Mouse (Mus musculus): ENCODE results near the gene Cyp20a1. TPM values are rescaled to one million over a fixed set of nuclear protein-coding genes. Genes with fewer than 3 reads are reported as not detected.
A peak's percentile ranks its signal among the peaks of the same experiment; 100 is the strongest.

Gene Cyp20a1
- polyA plus RNA-seq, 1 experiment: 2.5 TPM

DNA sequence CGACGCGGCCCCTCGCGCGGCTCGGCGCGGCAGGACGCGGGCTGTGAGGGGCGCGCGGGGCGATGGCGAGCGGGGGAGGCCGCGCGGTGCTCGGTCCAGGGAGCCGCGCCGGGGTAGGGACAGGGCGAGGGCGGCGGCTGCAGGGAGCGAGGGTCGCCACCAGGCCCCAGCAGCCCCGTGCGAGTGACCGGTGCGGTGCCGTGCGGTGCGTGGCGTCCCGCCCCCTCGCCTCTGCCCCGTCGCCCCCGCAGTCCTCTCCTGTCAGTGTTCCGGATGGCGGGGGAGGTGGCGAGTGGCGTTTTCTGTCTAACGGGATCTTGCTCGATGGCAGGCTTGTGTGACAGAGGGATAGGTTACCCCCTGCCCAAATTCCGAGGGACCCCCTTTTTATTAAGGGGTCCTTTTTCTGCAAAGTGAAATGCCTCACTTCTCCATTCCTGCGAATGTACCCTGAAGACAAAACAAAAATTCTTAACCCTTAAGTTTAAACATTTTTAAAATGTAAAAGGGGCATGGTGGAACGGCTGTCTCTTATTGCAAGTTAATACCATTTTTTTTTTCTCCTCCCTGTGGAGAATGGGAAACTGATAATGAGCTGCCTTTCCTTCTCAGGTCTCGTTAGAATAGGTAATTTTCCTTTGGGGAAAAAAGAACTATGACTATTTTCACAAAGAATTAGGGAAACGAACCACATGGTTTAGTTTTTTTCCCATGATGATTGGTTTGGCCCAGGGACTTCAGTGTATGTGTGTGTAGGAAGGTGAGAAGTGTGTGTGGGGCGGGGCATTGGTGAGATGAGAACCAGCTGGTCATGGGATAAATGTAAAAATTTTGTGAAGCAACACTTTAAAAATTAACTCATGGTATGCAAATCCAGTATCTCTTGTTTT lies 67.0 kb downstream of the Cyp20a1 start:
- peak in 1 of 2 experiments; percentile 25 for DNase-seq (ENCODE audit: low read depth in 1 of 2, low spot score in 2 of 2)
- TF ChIP-seq CTCF (IDR thresholded peaks at IDR 0.05; ENCODE audit: extremely low read depth, insufficient read depth, insufficient read length, insufficient replicate concordance) (no peak), POLR2A (IDR thresholded peaks at IDR 0.05; ENCODE audit: low read depth, low read length) (no peak)
- Histone ChIP-seq H3K4me3 (ENCODE audit: extremely low read depth, insufficient read depth, insufficient read length) (peak overlapping the region; percentile 74), H3K4me1 (ENCODE audit: control insufficient read depth, insufficient read depth, insufficient read length) (peaks cover 2% of the 10 kb centered on the region; the same call in 1 of the 2 replicates), H3K36me3 (ENCODE audit: control insufficient read depth, insufficient read depth, low read length) (no peaks in the 10 kb centered on the region), H3K27me3 (ENCODE audit: control insufficient read depth, insufficient read depth, low read length) (no peaks in the 10 kb centered on the region), H3K27ac (ENCODE audit: insufficient read depth, low read length) (peak overlapping the region; percentile 45; the same call in 1 of the 2 replicates)
- 2% methylated on average over 54 of the region's 54 CpGs for WGBS

DNA sequence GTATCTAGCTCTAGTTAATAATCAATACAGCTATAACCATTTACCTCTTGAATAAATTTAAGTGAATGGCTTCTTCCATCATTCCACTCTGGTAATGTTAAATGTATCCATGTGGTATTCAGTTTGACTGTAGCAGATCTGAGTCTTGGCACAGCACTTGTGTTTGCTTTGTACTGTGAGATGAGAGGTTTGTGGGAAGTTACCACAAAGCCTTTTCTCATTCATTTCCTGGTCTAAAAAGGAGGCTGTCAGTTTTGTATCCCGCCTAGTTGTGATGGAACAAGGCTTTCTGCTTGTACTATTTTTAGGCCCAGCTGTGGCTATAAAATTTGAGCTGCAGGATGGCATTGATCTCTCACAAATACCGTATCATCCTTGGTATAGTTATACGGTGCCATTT lies 73.6 kb downstream of the Cyp20a1 start:
- no peaks in the 10 kb centered on the region; the same call in 1 of the 2 replicates for H3K4me1 ChIP-seq (ENCODE audit: control insufficient read depth, insufficient read depth, insufficient read length)
- TF ChIP-seq POLR2A (IDR thresholded peaks at IDR 0.05; ENCODE audit: low read depth, low read length) (no peak), CTCF (IDR thresholded peaks at IDR 0.05; ENCODE audit: extremely low read depth, insufficient read depth, insufficient read length, insufficient replicate concordance) (no peak)
- DNase-seq (ENCODE audit: low read depth in 1 of 2, low spot score in 2 of 2): peak in 1 of 2 experiments; percentile 49
- no peak overlapping the region for H3K4me3 ChIP-seq (ENCODE audit: extremely low read depth, insufficient read depth, insufficient read length)
- 14% methylated on average over 3 of the region's 3 CpGs for whole genome bisulfite sequencing
- H3K36me3 ChIP-seq (ENCODE audit: control insufficient read depth, insufficient read depth, low read length): no peaks in the 10 kb centered on the region
- H3K27ac ChIP-seq (ENCODE audit: insufficient read depth, low read length): no peak overlapping the region
- H3K27me3 ChIP-seq (ENCODE audit: control insufficient read depth, insufficient read depth, low read length): no peaks in the 10 kb centered on the region

DNA sequence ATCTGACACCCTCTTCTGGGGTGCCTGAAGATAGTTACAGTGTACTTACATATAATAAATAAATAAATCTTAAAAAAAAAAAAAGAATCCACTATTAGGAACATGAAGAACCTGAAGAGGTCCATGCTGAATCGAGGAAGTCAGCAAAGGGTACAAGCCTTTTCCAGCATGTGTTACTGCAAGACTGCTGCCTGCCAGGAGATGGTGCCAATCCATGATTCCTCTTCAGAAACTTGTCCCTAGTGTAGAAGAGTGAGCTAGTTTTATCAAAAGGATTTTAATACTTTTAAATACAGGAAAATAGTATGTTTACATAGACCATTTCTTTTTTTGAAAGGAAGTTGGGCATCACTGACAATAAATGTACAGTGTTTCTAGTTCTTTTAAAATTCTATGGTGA lies 80.8 kb downstream of the Cyp20a1 start:
- no peaks in the 10 kb centered on the region for H3K27me3 ChIP-seq (ENCODE audit: control insufficient read depth, insufficient read depth, low read length)
- no peaks in the 10 kb centered on the region; the same call in 1 of the 2 replicates for H3K4me1 ChIP-seq (ENCODE audit: control insufficient read depth, insufficient read depth, insufficient read length)
- TF ChIP-seq POLR2A (IDR thresholded peaks at IDR 0.05; ENCODE audit: low read depth, low read length) (no peak), CTCF (IDR thresholded peaks at IDR 0.05; ENCODE audit: extremely low read depth, insufficient read depth, insufficient read length, insufficient replicate concordance) (no peak)
- no peak overlapping the region for H3K27ac ChIP-seq (ENCODE audit: insufficient read depth, low read length)
- no peak overlapping the region for H3K4me3 ChIP-seq (ENCODE audit: extremely low read depth, insufficient read depth, insufficient read length)
- 65% methylated on average over 1 of the region's 1 CpGs for WGBS
- no peak for DNase-seq (ENCODE audit: low read depth in 1 of 2, low spot score in 2 of 2)
- H3K36me3 ChIP-seq (ENCODE audit: control insufficient read depth, insufficient read depth, low read length): no peaks in the 10 kb centered on the region

DNA sequence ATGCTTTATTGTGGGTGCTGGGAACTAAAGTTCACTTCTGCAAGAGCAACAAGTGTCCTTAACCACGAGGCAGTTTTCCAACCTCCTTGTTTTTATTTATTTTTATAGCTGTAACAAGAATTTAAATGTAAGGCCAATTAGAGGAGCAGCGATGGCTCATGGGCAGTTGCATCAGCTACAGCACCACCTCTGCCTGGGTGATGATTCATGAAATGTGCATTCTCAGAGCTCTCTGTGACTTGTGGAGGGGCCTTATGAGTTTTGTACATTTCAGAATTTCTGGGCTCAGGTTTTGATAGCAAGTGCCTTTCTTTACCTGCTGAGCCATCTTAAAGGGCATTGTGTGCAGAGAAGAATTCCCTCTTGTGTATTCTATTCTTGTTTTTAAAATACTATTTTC lies 85.2 kb downstream of the Cyp20a1 start:
- DNase-seq (ENCODE audit: low read depth in 1 of 2, low spot score in 2 of 2): no peak
- no peaks in the 10 kb centered on the region for H3K36me3 ChIP-seq (ENCODE audit: control insufficient read depth, insufficient read depth, low read length)
- WGBS: 91% methylated on average over 2 of the region's 2 CpGs
- no peak overlapping the region for H3K4me3 ChIP-seq (ENCODE audit: extremely low read depth, insufficient read depth, insufficient read length)
- no peak overlapping the region for H3K27ac ChIP-seq (ENCODE audit: insufficient read depth, low read length)
- H3K27me3 ChIP-seq (ENCODE audit: control insufficient read depth, insufficient read depth, low read length): no peaks in the 10 kb centered on the region
- TF ChIP-seq POLR2A (IDR thresholded peaks at IDR 0.05; ENCODE audit: low read depth, low read length) (no peak), CTCF (IDR thresholded peaks at IDR 0.05; ENCODE audit: extremely low read depth, insufficient read depth, insufficient read length, insufficient replicate concordance) (no peak)
- H3K4me1 ChIP-seq (ENCODE audit: control insufficient read depth, insufficient read depth, insufficient read length): no peaks in the 10 kb centered on the region

DNA sequence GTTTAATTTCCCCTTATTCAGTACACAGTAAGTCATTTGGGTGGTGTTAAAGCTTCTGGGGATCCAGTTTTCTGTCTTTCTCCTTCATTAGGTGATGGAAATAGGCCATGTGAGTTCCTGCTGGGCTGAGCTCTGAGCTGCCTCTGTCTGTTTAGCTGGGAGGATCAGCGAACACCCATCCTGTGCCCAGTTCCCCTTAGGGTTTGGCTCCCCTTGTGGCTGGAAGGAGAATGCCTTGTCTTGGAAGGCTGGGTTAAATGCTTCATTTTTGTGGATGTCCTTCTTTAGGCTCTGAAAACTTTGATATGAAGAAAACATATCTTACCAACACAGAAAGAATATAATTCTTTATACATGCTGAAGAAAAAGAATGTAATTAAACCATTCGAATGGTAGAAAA lies 85.8 kb downstream of the Cyp20a1 start:
- Histone ChIP-seq H3K27ac (ENCODE audit: insufficient read depth, low read length) (no peak overlapping the region), H3K36me3 (ENCODE audit: control insufficient read depth, insufficient read depth, low read length) (no peaks in the 10 kb centered on the region), H3K4me3 (ENCODE audit: extremely low read depth, insufficient read depth, insufficient read length) (no peak overlapping the region), H3K27me3 (ENCODE audit: control insufficient read depth, insufficient read depth, low read length) (no peaks in the 10 kb centered on the region), H3K4me1 (ENCODE audit: control insufficient read depth, insufficient read depth, insufficient read length) (no peaks in the 10 kb centered on the region)
- 62% methylated on average over 2 of the region's 2 CpGs for WGBS
- peak; percentile 19 to 27 for DNase-seq (ENCODE audit: low read depth in 1 of 2, low spot score in 2 of 2)
- TF ChIP-seq CTCF (IDR thresholded peaks at IDR 0.05; ENCODE audit: extremely low read depth, insufficient read depth, insufficient read length, insufficient replicate concordance) (peak; percentile 73; the same call in 1 of the 2 replicates), POLR2A (IDR thresholded peaks at IDR 0.05; ENCODE audit: low read depth, low read length) (no peak)

DNA sequence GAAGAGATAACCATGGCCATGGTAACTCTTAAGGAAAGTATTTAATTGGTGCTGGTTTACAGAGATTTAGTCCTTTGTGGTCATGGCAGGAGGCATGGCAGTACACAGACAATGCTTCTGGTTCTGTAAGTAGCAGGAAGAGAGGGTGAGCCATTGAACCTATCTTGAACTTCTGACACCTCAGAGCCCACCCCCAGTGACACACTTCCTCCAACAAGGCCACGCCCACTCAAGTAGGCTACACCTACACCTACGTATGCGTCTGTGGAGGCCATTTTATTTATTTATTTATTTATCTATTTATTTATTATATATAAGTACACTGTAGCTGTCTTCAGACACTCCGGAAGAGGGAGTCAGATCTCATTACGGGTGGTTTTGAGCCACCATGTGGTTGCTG lies 88.4 kb downstream of the Cyp20a1 start:
- no peaks in the 10 kb centered on the region for H3K36me3 ChIP-seq (ENCODE audit: control insufficient read depth, insufficient read depth, low read length)
- no peak overlapping the region for H3K27ac ChIP-seq (ENCODE audit: insufficient read depth, low read length)
- WGBS: 93% methylated on average over 5 of the region's 5 CpGs
- H3K4me1 ChIP-seq (ENCODE audit: control insufficient read depth, insufficient read depth, insufficient read length): no peaks in the 10 kb centered on the region
- H3K4me3 ChIP-seq (ENCODE audit: extremely low read depth, insufficient read depth, insufficient read length): no peak overlapping the region
- no peaks in the 10 kb centered on the region for H3K27me3 ChIP-seq (ENCODE audit: control insufficient read depth, insufficient read depth, low read length)
- no peak for DNase-seq (ENCODE audit: low read depth in 1 of 2, low spot score in 2 of 2)
- no peak for TF ChIP-seq POLR2A (IDR thresholded peaks at IDR 0.05; ENCODE audit: low read depth, low read length)
- TF ChIP-seq CTCF (IDR thresholded peaks at IDR 0.05; ENCODE audit: extremely low read depth, insufficient read depth, insufficient read length, insufficient replicate concordance): no peak

DNA sequence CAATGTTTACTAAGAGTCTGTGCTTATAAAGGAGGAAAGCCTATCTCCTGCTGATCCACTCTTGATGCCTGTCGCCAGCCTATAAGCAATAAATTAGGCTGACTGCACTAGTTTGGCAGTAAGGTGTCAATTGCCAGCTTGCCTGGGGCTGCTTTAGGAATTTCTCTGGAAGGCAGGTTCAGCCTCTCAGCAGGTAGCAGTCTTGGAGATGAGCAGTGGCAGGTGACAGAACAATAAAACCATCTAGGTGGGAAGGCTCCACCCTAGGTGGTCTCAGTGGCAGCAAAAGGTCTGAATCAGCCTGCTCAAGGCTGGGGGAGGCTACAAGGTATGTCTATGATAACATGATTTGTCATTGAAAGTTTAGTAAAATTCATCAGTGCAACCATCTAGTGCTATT lies 89.4 kb downstream of the Cyp20a1 start:
- Histone ChIP-seq H3K4me1 (ENCODE audit: control insufficient read depth, insufficient read depth, insufficient read length) (no peaks in the 10 kb centered on the region), H3K27ac (ENCODE audit: insufficient read depth, low read length) (no peak overlapping the region), H3K27me3 (ENCODE audit: control insufficient read depth, insufficient read depth, low read length) (no peaks in the 10 kb centered on the region), H3K36me3 (ENCODE audit: control insufficient read depth, insufficient read depth, low read length) (no peaks in the 10 kb centered on the region), H3K4me3 (ENCODE audit: extremely low read depth, insufficient read depth, insufficient read length) (no peak overlapping the region)
- 88% methylated on average over 1 of the region's 1 CpGs for WGBS
- DNase-seq (ENCODE audit: low read depth in 1 of 2, low spot score in 2 of 2): no peak
- TF ChIP-seq POLR2A (IDR thresholded peaks at IDR 0.05; ENCODE audit: low read depth, low read length) (no peak), CTCF (IDR thresholded peaks at IDR 0.05; ENCODE audit: extremely low read depth, insufficient read depth, insufficient read length, insufficient replicate concordance) (no peak)

Other genes starting within 250 kb of the Cyp20a1 start
- gene Carf, start 245.1 kb upstream of the Cyp20a1 start, polyA plus RNA-seq (2012; rRNA removed): 1.2 and 1.3 TPM in 2 replicates
- 4.6 and 5.8 TPM in 2 replicates for gene Wdr12, start 244.7 kb upstream of the Cyp20a1 start, polyA plus RNA-seq (2012; rRNA removed)
- 0.54 and 0.79 TPM in 2 replicates for gene Nbeal1, start 162.7 kb upstream of the Cyp20a1 start, polyA plus RNA-seq (2012; rRNA removed)
- 2.1 and 2.2 TPM in 2 replicates for gene Abi2, start 66.3 kb downstream of the Cyp20a1 start, polyA plus RNA-seq (2012; rRNA removed)
- gene Raph1, start 223.8 kb downstream of the Cyp20a1 start, polyA plus RNA-seq (2012; rRNA removed): 3.3 and 3.7 TPM in 2 replicates